Mouse (Mus musculus): ENCODE measurements at regions not wholly inside any gene's neighbourhood (a gene's known extent, or its start where the extent isn't known, plus 50 kb on each side); places are given as distances from the start of the nearest gene placed in this dataset.

- TF ChIP-seq POLR2A (IDR thresholded peaks at IDR 0.05; ENCODE audit: control insufficient read depth, low read depth, low read length) (no peak), CTCF (IDR thresholded peaks at IDR 0.05; ENCODE audit: control insufficient read depth, insufficient read depth, insufficient replicate concordance, low read depth, low read length) (no peak)
- no peak overlapping the region for H3K27ac ChIP-seq (ENCODE audit: control insufficient read depth, insufficient read depth, low read depth, low read length)
- H3K4me1 ChIP-seq (ENCODE audit: control insufficient read depth, insufficient read depth, low read length), result no peaks in the 10 kb centered on the region
- no peak overlapping the region for H3K4me3 ChIP-seq (ENCODE audit: control insufficient read depth, low read depth, low read length)
- H3K36me3 ChIP-seq (ENCODE audit: control insufficient read depth, insufficient read depth, low read length), result no peaks in the 10 kb centered on the region
- H3K27me3 ChIP-seq (ENCODE audit: control insufficient read depth, insufficient read depth, low read length), result no peaks in the 10 kb centered on the region
Measured at GRCm38 (mm10) chr15:86566111-86566510, 351.9 kb downstream of the Tbc1d22a start.

GRCm38 (mm10) chr15:86574311-86574710 is 360.1 kb downstream of the Tbc1d22a start:
- TF ChIP-seq POLR2A (IDR thresholded peaks at IDR 0.05; ENCODE audit: control insufficient read depth, low read depth, low read length) (no peak), CTCF (IDR thresholded peaks at IDR 0.05; ENCODE audit: control insufficient read depth, insufficient read depth, insufficient replicate concordance, low read depth, low read length) (no peak)
- H3K36me3 ChIP-seq (ENCODE audit: control insufficient read depth, insufficient read depth, low read length), result no peaks in the 10 kb centered on the region
- H3K4me1 ChIP-seq (ENCODE audit: control insufficient read depth, insufficient read depth, low read length), result no peaks in the 10 kb centered on the region
- H3K4me3 ChIP-seq (ENCODE audit: control insufficient read depth, low read depth, low read length), result no peak overlapping the region
- no peaks in the 10 kb centered on the region for H3K27me3 ChIP-seq (ENCODE audit: control insufficient read depth, insufficient read depth, low read length)
- H3K27ac ChIP-seq (ENCODE audit: control insufficient read depth, insufficient read depth, low read depth, low read length), result no peak overlapping the region

- Histone ChIP-seq H3K27ac (ENCODE audit: control insufficient read depth, insufficient read depth, low read depth, low read length) (no peak overlapping the region), H3K4me3 (ENCODE audit: control insufficient read depth, low read depth, low read length) (no peak overlapping the region), H3K27me3 (ENCODE audit: control insufficient read depth, insufficient read depth, low read length) (no peaks in the 10 kb centered on the region), H3K36me3 (ENCODE audit: control insufficient read depth, insufficient read depth, low read length) (no peaks in the 10 kb centered on the region), H3K4me1 (ENCODE audit: control insufficient read depth, insufficient read depth, low read length) (no peaks in the 10 kb centered on the region)
- TF ChIP-seq POLR2A (IDR thresholded peaks at IDR 0.05; ENCODE audit: control insufficient read depth, low read depth, low read length) (no peak), CTCF (IDR thresholded peaks at IDR 0.05; ENCODE audit: control insufficient read depth, insufficient read depth, insufficient replicate concordance, low read depth, low read length) (no peak)
Measured at GRCm38 (mm10) chr15:86576666-86577065, 362.4 kb downstream of the Tbc1d22a start.

GRCm38 (mm10) chr15:86578689-86579088 is 364.4 kb downstream of the Tbc1d22a start:
- H3K36me3 ChIP-seq (ENCODE audit: control insufficient read depth, insufficient read depth, low read length), result no peaks in the 10 kb centered on the region
- no peaks in the 10 kb centered on the region for H3K27me3 ChIP-seq (ENCODE audit: control insufficient read depth, insufficient read depth, low read length)

DNA sequence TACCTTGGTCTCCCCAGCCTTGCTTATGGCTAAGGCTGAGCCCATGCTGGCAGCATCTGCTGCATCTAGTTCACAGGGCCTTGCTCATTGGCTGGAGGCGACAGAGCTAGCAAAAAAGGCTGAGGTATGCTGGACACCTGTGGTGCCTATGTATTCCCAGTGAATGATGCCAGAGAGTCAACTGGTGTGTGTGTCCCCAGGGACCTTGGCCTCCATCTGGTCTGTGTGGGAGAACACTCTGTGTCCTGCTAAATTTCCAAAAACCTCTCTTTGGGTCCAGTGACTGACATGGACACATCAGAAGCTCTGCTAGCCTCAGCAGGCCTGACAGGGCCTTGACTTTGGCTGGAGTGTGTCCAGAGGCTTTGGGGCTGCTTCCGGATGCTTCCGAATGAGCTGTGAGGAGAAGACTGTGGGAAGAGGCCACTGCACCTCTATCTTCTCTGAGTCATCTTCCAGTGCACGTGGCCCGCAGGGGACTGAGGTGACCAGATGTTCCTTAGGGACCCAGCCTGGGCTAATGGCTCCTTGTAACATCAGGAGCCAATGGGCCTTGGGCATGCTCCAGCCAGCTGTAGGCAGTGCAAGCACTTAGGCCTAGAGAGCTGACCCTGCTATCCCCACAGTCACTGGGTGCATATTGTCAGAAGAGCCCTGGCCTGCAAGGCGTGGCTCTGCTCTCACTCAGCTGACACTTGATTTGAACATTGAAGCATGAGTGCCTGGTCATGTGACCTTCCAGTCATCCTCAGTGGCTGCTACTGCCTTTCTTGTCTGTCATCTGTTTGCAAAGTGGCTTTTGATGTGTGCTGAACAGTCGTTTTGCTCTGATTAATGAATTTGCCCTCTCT is 368.2 kb downstream of the Tbc1d22a start:
- H3K4me3 ChIP-seq (ENCODE audit: control insufficient read depth, low read depth, low read length), result no peak overlapping the region
- H3K27ac ChIP-seq (ENCODE audit: control insufficient read depth, insufficient read depth, low read depth, low read length), result no peak overlapping the region
- no peaks in the 10 kb centered on the region for H3K27me3 ChIP-seq (ENCODE audit: control insufficient read depth, insufficient read depth, low read length)
- no peaks in the 10 kb centered on the region for H3K36me3 ChIP-seq (ENCODE audit: control insufficient read depth, insufficient read depth, low read length)
- no peaks in the 10 kb centered on the region for H3K4me1 ChIP-seq (ENCODE audit: control insufficient read depth, insufficient read depth, low read length)
- TF ChIP-seq POLR2A (IDR thresholded peaks at IDR 0.05; ENCODE audit: control insufficient read depth, low read depth, low read length), result no peak
- no peak for TF ChIP-seq CTCF (IDR thresholded peaks at IDR 0.05; ENCODE audit: control insufficient read depth, insufficient read depth, insufficient replicate concordance, low read depth, low read length)

More at GRCm38 (mm10) chr15:86578689-86579088, 364.4 kb downstream of the Tbc1d22a start:
- Histone ChIP-seq H3K4me1 (ENCODE audit: control insufficient read depth, insufficient read depth, low read length) (no peaks in the 10 kb centered on the region), H3K4me3 (ENCODE audit: control insufficient read depth, low read depth, low read length) (no peak overlapping the region), H3K27ac (ENCODE audit: control insufficient read depth, insufficient read depth, low read depth, low read length) (no peak overlapping the region)
- TF ChIP-seq POLR2A (IDR thresholded peaks at IDR 0.05; ENCODE audit: control insufficient read depth, low read depth, low read length) (no peak), CTCF (IDR thresholded peaks at IDR 0.05; ENCODE audit: control insufficient read depth, insufficient read depth, insufficient replicate concordance, low read depth, low read length) (no peak)

DNA sequence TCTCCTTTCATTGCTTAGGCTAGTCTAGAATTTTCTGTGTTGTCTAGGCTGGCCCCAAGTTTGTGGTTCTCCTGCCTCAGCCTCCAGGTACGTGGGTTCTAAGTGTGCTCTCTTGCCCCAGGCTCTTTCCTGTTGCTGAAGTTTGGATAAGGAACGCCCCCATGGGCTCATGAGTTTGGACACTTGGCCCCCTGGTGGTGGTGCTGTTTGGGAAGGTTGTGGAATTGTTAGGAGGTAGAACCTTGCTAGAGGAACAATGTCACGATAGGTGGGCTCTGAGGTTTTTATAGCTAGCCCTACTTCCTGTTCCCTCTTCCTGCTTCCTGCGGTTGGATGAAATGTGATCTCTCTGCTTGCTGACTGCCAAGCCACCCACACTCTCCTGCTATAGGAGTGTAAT is 371.5 kb downstream of the Tbc1d22a start:
- Histone ChIP-seq H3K27me3 (ENCODE audit: control insufficient read depth, insufficient read depth, low read length) (no peaks in the 10 kb centered on the region), H3K27ac (ENCODE audit: control insufficient read depth, insufficient read depth, low read depth, low read length) (no peak overlapping the region)

DNA sequence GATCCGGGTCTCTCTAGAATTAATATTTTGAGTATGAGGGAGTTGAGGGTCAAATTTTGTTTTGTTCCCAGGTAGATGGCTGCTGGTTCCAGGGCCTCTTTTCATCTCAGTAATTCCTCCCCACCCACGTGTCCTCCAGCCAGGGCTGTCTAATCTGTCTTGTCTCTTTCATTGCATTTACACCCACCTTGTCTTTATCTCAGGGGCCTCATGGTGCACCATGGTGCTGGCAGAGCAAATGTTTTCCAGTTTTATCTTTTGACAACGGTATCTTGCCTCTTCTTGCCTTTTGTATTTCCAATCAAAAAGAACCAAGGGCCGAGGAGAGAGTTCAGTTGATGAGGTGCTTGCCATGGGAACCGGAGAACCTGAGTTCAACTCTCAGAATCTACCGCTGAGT is 372.9 kb downstream of the Tbc1d22a start:
- Histone ChIP-seq H3K27me3 (ENCODE audit: control insufficient read depth, insufficient read depth, low read length) (no peaks in the 10 kb centered on the region), H3K4me3 (ENCODE audit: control insufficient read depth, low read depth, low read length) (no peak overlapping the region), H3K4me1 (ENCODE audit: control insufficient read depth, insufficient read depth, low read length) (no peaks in the 10 kb centered on the region), H3K36me3 (ENCODE audit: control insufficient read depth, insufficient read depth, low read length) (no peaks in the 10 kb centered on the region), H3K27ac (ENCODE audit: control insufficient read depth, insufficient read depth, low read depth, low read length) (no peak overlapping the region)
- TF ChIP-seq POLR2A (IDR thresholded peaks at IDR 0.05; ENCODE audit: control insufficient read depth, low read depth, low read length), result no peak
- TF ChIP-seq CTCF (IDR thresholded peaks at IDR 0.05; ENCODE audit: control insufficient read depth, insufficient read depth, insufficient replicate concordance, low read depth, low read length), result no peak

More for the DNA sequence above, 371.5 kb downstream of the Tbc1d22a start:
- no peak for TF ChIP-seq CTCF (IDR thresholded peaks at IDR 0.05; ENCODE audit: control insufficient read depth, insufficient read depth, insufficient replicate concordance, low read depth, low read length)
- TF ChIP-seq POLR2A (IDR thresholded peaks at IDR 0.05; ENCODE audit: control insufficient read depth, low read depth, low read length), result no peak
- Histone ChIP-seq H3K36me3 (ENCODE audit: control insufficient read depth, insufficient read depth, low read length) (no peaks in the 10 kb centered on the region), H3K4me3 (ENCODE audit: control insufficient read depth, low read depth, low read length) (no peak overlapping the region), H3K4me1 (ENCODE audit: control insufficient read depth, insufficient read depth, low read length) (no peaks in the 10 kb centered on the region)

Measured in testis, adult 2 months (tissue).